Mouse (Mus musculus): ENCODE measurements around the gene Asb14. TPM values are rescaled to one million over a fixed set of nuclear protein-coding genes. Genes with fewer than 3 reads are reported as not detected.

Gene Asb14
- polyA plus RNA-seq (2014; fragmentation: Illumina TruSeq; extraction: RNeasy Lipid Tissue Mini Kit (QIAGEN cat#74804); ENCODE audit: low read depth, low replicate concordance): 0.42 TPM

GRCm38 (mm10) chr14:26894392-26894791 lies at the start of gene Asb14:
TSS of gene Asb14 (plus strand) at chr14:26894557.

Other genes starting within 250 kb of the Asb14 start
- 4.1 TPM for gene Pde12, start 224.7 kb upstream of the Asb14 start, polyA plus RNA-seq (2014; fragmentation: Illumina TruSeq; extraction: RNeasy Lipid Tissue Mini Kit (QIAGEN cat#74804); ENCODE audit: low read depth, low replicate concordance)
- 1.1 TPM for gene Dnah12, start 201.3 kb upstream of the Asb14 start, polyA plus RNA-seq (2014; fragmentation: Illumina TruSeq; extraction: RNeasy Lipid Tissue Mini Kit (QIAGEN cat#74804); ENCODE audit: low read depth, low replicate concordance)
- 11.8 TPM for gene Appl1, start 76.7 kb downstream of the Asb14 start, polyA plus RNA-seq (2014; fragmentation: Illumina TruSeq; extraction: RNeasy Lipid Tissue Mini Kit (QIAGEN cat#74804); ENCODE audit: low read depth, low replicate concordance)
- gene Hesx1, start 99.9 kb downstream of the Asb14 start, polyA plus RNA-seq (2014; fragmentation: Illumina TruSeq; extraction: RNeasy Lipid Tissue Mini Kit (QIAGEN cat#74804); ENCODE audit: low read depth, low replicate concordance): not detected
- 3.8 TPM for gene Il17rd, start 144.4 kb downstream of the Asb14 start, polyA plus RNA-seq (2014; fragmentation: Illumina TruSeq; extraction: RNeasy Lipid Tissue Mini Kit (QIAGEN cat#74804); ENCODE audit: low read depth, low replicate concordance)
- 16.5 TPM for gene Arhgef3, start 220.3 kb downstream of the Asb14 start, polyA plus RNA-seq (2014; fragmentation: Illumina TruSeq; extraction: RNeasy Lipid Tissue Mini Kit (QIAGEN cat#74804); ENCODE audit: low read depth, low replicate concordance)